Mouse (Mus musculus): ENCODE data around the gene Slc9a3r1.
A peak's percentile ranks its signal among the peaks of the same experiment; 100 is the strongest.

The Slc9a3r1 gene

GRCm38 (mm10) chr11:115162832-115163480, at the start of gene Slc9a3r1:
Slc9a3r1 (plus strand) TSS chr11:115163341.
- peak; percentile 98 for DNase-seq (ENCODE audit: low spot score)

- DNase-seq (ENCODE audit: low spot score) = no peak
Measured at GRCm38 (mm10) chr11:115119409-115119808, 43.7 kb upstream of the Slc9a3r1 start.

- no peak for DNase-seq (ENCODE audit: low spot score)
Measured at GRCm38 (mm10) chr11:115128483-115128882, 34.7 kb upstream of the Slc9a3r1 start.

GRCm38 (mm10) chr11:115129508-115130126, 33.5 kb upstream of the Slc9a3r1 start:
- DNase-seq (ENCODE audit: low spot score) = no peak

- DNase-seq (ENCODE audit: low spot score) = no peak
Measured at GRCm38 (mm10) chr11:115131768-115132381, 31.3 kb upstream of the Slc9a3r1 start.

- DNase-seq (ENCODE audit: low spot score) = no peak
Measured at GRCm38 (mm10) chr11:115133800-115134199, 29.3 kb upstream of the Slc9a3r1 start, which contains the start of gene Cd300lf. Cd300lf (minus strand) TSS chr11:115133992.

GRCm38 (mm10) chr11:115138597-115139262, 24.4 kb upstream of the Slc9a3r1 start:
- DNase-seq (ENCODE audit: low spot score) = no peak

GRCm38 (mm10) chr11:115141970-115142369, 21.2 kb upstream of the Slc9a3r1 start:
- DNase-seq (ENCODE audit: low spot score) = no peak

GRCm38 (mm10) chr11:115147813-115148212, 15.3 kb upstream of the Slc9a3r1 start:
- no peak for DNase-seq (ENCODE audit: low spot score)

- DNase-seq (ENCODE audit: low spot score) = no peak
Measured at GRCm38 (mm10) chr11:115150741-115151254, 12.3 kb upstream of the Slc9a3r1 start.

GRCm38 (mm10) chr11:115151755-115152429, 11.2 kb upstream of the Slc9a3r1 start:
- DNase-seq (ENCODE audit: low spot score) = peak; percentile 64

- DNase-seq (ENCODE audit: low spot score) = no peak
Measured at GRCm38 (mm10) chr11:115153088-115153487, 10.1 kb upstream of the Slc9a3r1 start.

- DNase-seq (ENCODE audit: low spot score) = peak; percentile 84
Measured at GRCm38 (mm10) chr11:115153699-115154292, 9.3 kb upstream of the Slc9a3r1 start.

GRCm38 (mm10) chr11:115155053-115155634, 8.0 kb upstream of the Slc9a3r1 start:
- no peak for DNase-seq (ENCODE audit: low spot score)

- no peak for DNase-seq (ENCODE audit: low spot score)
Measured at GRCm38 (mm10) chr11:115157933-115158719, 5.0 kb upstream of the Slc9a3r1 start.

GRCm38 (mm10) chr11:115160016-115160797, 2.9 kb upstream of the Slc9a3r1 start:
- DNase-seq (ENCODE audit: low spot score) = peak; percentile 81

- peak; percentile 90 for DNase-seq (ENCODE audit: low spot score)
Measured at GRCm38 (mm10) chr11:115160883-115161577, 2.1 kb upstream of the Slc9a3r1 start.

GRCm38 (mm10) chr11:115161578-115162204, 1.4 kb upstream of the Slc9a3r1 start:
- DNase-seq (ENCODE audit: low spot score) = no peak

All from testis, postnatal 10 days (tissue).